Mouse (Mus musculus) frontal cortex, adult (tissue): Measurements from ENCODE around the gene Cilp.
"Not testable (repeated sequence)": the region's sequence is repeated elsewhere in the genome, so short reads cannot be mapped to it uniquely, and the experiment has no call there.

Experiments
- ATAC-seq: cut with Nextera tagmentation; 2 replicates; pipeline ENCODE4 v1.9.2; 2017; ENCODE audit warnings: mild to moderate bottlenecking, moderate library complexity, mixed read lengths; ENCODE audit not compliant: low TSS enrichment

The Cilp gene

DNA sequence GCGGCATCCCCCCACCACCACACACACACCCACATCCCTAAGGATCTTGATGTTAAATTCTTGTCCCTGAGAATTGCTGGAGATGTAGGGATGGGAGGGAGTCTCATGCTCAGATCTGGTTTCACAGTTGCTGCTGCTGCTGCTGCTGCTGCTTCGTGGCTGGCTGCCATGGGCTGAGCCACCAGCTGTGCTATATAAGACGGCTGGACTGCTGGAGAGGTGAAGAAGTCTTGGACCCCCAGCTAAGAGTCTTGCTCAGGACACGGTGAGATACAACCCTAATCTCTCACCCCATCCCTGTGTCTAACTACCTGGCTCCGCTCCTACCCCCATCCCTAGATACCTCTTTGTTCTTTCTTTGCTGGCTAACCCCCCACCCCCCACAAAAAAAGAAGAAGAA is at the start of gene Cilp:
Gene Cilp (plus strand): TSS at position 222 of the 400 bp plus-strand sequence.
- ATAC-seq = no peak

- ATAC-seq = peak; percentile 75; the same call in 1 of the 2 replicates
These were observed 49.4 kb upstream of the Cilp start for GRCm38 (mm10) chr9:65215494-65216126.

DNA sequence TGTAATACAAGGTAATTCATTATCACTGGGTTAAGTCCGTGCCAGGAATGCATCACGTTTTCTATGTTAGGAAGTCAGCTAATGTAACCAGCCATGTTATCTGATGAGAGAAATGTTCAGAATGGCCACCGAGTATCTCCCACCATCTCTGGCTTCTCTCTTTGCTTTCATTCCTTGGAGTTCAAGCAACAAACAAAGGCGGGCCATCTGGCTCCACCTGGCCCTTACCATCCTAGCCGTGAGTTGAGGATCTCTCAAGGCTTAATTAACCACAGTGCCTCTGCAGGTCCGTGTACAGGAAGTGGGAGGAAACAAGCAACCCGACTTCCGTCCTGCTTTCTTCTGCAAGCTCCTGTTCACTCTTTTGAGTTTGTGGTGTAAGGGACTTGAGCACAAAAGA is 48.0 kb upstream of the Cilp start:
- no peak for ATAC-seq

DNA sequence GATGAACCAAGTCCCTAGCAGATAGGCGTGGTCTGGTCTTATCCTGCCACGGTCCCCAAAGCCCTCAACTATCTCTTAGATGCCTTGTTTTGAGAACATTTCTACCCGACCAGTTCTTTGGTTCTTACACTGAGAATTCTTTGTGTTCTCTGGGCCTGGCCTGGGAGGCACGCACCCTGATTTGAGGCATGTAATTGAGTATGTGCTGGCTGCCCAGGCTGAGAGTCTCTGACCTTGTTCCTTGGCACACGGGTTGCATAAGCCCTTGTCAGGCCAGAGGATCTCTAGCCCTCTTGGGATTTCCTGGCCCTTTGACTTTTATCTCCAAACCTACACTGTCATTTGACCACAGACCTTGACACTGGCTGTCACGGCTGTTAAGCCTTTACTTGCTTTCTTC is 47.3 kb upstream of the Cilp start:
- no peak for ATAC-seq

- ATAC-seq = no peak
These were observed 46.1 kb upstream of the Cilp start for GRCm38 (mm10) chr9:65218916-65219315.

DNA sequence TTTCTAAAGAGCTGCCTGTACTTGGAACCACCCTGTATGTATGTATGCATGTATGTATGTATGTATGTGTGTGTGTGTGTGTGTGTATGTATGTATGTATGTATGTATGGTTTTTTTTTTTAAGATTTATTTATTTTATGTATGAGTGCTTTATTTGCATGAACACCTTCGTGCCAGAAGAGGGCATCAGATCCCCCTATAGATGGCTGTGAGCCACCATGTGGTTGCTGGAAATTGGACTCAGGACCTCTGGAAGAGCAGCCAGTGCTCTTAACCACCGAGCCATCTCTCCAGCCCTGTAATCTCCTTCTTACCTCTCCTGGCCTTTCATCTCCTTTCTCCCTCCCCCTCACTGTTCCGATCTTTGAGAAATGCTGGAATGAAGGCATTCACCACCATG is 44.6 kb upstream of the Cilp start:
- ATAC-seq = not testable (repeated sequence)

- ATAC-seq = no peak
These were observed 41.1 kb upstream of the Cilp start for GRCm38 (mm10) chr9:65223927-65224326.

- ATAC-seq = no peak
These were observed 39.2 kb upstream of the Cilp start for GRCm38 (mm10) chr9:65225795-65226194.

GRCm38 (mm10) chr9:65230250-65230649 is 34.7 kb upstream of the Cilp start:
- no peak for ATAC-seq

GRCm38 (mm10) chr9:65231284-65231683 is 33.7 kb upstream of the Cilp start:
- no peak for ATAC-seq

DNA sequence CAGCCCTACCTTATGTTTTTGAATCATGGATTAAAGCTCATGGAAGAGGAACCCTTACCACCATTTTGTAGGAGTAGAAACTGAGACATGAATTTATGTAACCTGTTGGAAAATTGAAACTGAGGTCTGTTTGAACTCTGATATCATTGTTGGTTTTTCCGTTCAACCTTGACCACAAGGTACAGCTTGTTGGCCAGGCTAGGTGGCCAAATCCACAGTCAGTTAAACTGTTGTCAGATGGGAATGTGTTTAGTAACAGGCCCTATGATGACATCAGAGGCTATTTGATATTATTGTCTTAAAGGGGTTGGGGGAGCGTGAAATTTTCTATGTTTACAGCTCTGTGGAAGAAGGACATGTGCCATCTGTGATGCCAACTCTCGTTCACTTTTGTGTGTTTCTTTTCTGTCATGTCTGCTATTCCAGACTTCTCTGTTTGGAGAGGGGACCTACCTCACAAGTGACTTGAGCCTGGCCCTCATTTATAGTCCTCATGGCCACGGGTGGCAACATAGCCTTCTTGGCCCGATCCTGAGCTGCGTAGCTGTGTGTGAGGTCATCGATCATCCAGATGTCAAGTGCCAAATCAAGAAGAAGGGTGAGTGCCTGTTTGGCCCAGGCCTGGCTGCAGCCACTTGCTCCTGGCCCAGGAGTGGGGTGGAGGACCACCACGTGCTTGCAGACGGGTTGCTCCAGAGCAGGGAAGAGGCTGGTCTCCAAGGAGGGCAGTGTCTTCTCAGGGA is 31.6 kb upstream of the Cilp start:
- no peak for ATAC-seq

DNA sequence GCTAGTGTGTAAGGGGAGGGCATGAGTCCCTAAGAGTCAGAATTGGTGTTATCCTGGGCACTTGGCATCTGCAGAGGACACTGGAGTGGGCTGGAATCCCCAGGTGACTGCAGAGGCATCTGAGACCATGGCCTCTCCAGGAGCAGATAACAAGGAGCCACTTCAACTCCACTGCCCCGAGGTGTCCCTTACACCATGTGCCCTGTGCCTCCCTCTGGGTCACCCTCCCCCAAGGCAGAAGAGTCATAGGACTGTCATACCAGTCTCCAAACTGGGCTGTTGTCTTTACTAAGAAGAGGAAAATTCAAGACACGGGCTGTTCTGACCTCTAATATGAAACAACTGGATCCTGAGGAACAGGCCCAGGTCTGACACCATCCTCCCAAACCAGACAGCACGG is 30.2 kb upstream of the Cilp start:
- ATAC-seq = no peak

- ATAC-seq = no peak
These were observed 29.4 kb upstream of the Cilp start for GRCm38 (mm10) chr9:65235601-65236000.

GRCm38 (mm10) chr9:65237616-65238015 is 27.4 kb upstream of the Cilp start:
- peak; percentile 13; the same call in 1 of the 2 replicates for ATAC-seq

DNA sequence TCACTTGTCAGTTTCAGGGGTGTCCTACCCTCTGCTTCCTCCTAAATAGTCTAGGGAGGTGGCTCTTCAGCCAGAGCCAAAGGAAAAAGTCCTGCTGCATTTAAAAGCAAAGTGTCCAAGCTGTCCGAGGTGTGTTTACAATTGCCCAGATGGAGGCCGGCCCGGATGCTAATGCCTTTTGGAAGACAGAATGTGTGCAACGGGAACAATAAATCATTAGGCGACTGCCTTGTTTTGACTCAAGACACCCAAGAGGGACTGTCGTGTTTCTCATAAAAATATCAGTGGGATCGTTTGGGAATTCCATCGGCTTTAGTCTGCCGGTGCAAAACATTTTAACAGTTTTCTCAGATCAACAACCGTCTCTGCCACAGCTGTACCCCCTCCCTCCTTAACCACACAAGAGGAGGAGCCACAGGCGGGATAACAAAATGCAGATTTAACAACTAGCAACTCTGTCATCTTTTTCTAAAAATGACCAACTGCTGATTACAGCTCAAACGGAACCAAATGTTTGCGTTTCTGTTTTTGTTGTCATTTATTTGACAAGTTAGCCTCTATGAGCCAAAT is 26.7 kb upstream of the Cilp start:
- no peak for ATAC-seq

DNA sequence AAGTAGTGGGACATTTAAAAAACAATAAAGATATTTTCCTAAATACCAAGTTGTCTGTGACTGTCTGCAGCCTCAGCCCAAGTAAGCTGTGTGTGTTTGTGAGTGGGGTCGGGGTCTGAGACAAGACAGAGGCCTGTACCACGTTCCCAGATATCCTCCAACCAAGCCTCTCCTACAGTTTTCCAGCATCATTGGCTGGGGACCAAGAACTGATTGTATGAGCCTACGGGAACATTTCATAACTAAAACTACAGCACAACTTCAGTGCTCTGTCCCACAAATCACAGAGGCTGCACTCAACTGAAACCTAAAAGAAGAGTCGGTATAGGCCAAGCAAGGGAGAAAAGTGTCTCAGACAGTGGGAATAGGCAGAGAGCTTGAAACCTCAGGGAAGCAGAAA is 25.8 kb upstream of the Cilp start:
- no peak for ATAC-seq

- no peak for ATAC-seq
These were observed 25.2 kb upstream of the Cilp start for GRCm38 (mm10) chr9:65239731-65240130.

- no peak for ATAC-seq
These were observed 24.4 kb upstream of the Cilp start for GRCm38 (mm10) chr9:65240587-65240986.

GRCm38 (mm10) chr9:65241973-65242372 is 23.0 kb upstream of the Cilp start:
- no peak for ATAC-seq

- ATAC-seq = no peak
These were observed 21.7 kb upstream of the Cilp start for GRCm38 (mm10) chr9:65243249-65243648.

DNA sequence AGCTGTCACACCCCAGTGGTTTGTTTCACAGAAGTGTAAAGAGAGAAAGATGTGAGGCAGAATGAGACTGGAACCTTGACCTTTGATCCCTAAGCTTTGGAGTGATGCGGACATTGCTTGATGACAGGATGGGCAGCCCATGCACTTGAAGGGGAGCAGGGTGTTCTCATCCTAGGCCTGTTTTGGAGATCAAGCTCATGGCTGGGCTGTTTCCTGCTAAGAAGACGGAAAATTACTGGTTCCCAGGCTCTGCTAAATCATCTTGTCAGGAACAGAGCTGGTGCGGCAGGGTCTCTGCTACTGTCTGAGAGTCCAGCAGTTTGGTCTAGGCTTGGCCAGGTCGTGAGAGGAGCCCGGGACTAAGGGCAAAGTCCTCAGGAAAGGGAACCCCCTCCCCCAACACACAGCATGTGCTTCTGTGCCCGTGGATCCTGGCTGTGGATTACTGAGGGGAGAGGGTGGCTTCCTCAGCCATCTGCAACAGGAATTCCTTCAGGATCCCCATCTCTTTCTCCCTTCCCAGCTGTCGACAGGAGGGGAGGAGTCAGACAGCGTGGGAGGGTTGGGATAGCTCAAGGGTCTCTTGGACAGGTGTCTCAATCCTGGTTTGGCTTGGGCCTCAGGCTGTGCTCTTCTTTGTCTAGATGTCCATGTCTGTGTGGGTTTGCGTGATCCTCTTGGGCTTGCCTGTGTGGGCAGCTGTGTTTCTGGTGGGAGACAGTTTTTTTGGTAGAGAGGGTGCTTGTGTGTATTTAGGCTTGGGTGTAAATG is 20.8 kb upstream of the Cilp start:
- ATAC-seq = peak; percentile 34; the same call in 1 of the 2 replicates
